28 mouse cellular contexts compared by ENCODE assay signal in genomic region chr9:7015600-7015999, GRCm38 (mm10).
"Had no signal": no experiment of that assay in that cellular context is flagged by ENCODE, and none has a peak within 500 bp of the region (broad histone marks: within the 10 kb centered on the region; RNA-seq: fewer than 3 reads in every experiment).

No protein-coding gene starts in this region.

- H3K9ac ChIP-seq: embryonic facial prominence, embryonic 12.5 days; embryonic facial prominence, embryonic 13.5 days; embryonic facial prominence, embryonic 15.5 days; forebrain, embryonic 12.5 days; forebrain, embryonic 13.5 days; forebrain, embryonic 15.5 days; forebrain, postnatal 0 days had no signal

- H3K27ac ChIP-seq: embryonic facial prominence, embryonic 10.5 days; embryonic facial prominence, embryonic 12.5 days; embryonic facial prominence, embryonic 13.5 days; embryonic facial prominence, embryonic 15.5 days; forebrain, embryonic 10.5 days; forebrain, embryonic 12.5 days; forebrain, embryonic 13.5 days; forebrain, embryonic 15.5 days; gastrocnemius, adult 2 months; heart, adult 2 months had no signal

- H3K9me3 ChIP-seq: embryonic facial prominence, embryonic 10.5 days; embryonic facial prominence, embryonic 12.5 days; embryonic facial prominence, embryonic 13.5 days; embryonic facial prominence, embryonic 15.5 days; forebrain, embryonic 10.5 days; forebrain, embryonic 12.5 days; forebrain, embryonic 13.5 days; forebrain, embryonic 15.5 days had no signal

- H3K4me2 ChIP-seq: embryonic facial prominence, embryonic 12.5 days; embryonic facial prominence, embryonic 13.5 days; embryonic facial prominence, embryonic 15.5 days; forebrain, embryonic 12.5 days; forebrain, embryonic 13.5 days; forebrain, embryonic 15.5 days had no signal

- DNase-seq: cerebellum, adult 2 months; cerebellum, adult 8-10 months; cerebellum, adult 9-10 months; cerebellum, adult 9-11 months; cerebellum, postnatal 10 days; cerebellum, postnatal 14 days; cerebellum, postnatal 25 days; cerebellum, postnatal 36 days; embryo, embryonic 11 days; forebrain, postnatal 0 days; gastrocnemius, adult 2 months; gastrocnemius, postnatal 10 days; gastrocnemius, postnatal 14 days; gastrocnemius, postnatal 25 days; gastrocnemius, postnatal 36 days; heart, adult 18-20 months; heart, adult 2 months had no signal

- H3K36me3 ChIP-seq: embryonic facial prominence, embryonic 12.5 days; embryonic facial prominence, embryonic 15.5 days had no signal

- ATAC-seq: forebrain, embryonic 13.5 days; forebrain, embryonic 14.5 days; forebrain, embryonic 15.5 days; forebrain, embryonic 16.5 days; forebrain, postnatal 0 days had no signal

- H3K4me1 ChIP-seq: embryonic facial prominence, embryonic 10.5 days; embryonic facial prominence, embryonic 12.5 days; embryonic facial prominence, embryonic 13.5 days; embryonic facial prominence, embryonic 15.5 days; forebrain, embryonic 10.5 days; forebrain, embryonic 12.5 days; forebrain, embryonic 13.5 days; forebrain, embryonic 15.5 days had no signal

- H3K27me3 ChIP-seq: embryonic facial prominence, embryonic 12.5 days; embryonic facial prominence, embryonic 13.5 days; embryonic facial prominence, embryonic 15.5 days; forebrain, embryonic 12.5 days; forebrain, embryonic 13.5 days; forebrain, embryonic 15.5 days had no signal

- H3K4me3 ChIP-seq: embryonic facial prominence, embryonic 10.5 days; embryonic facial prominence, embryonic 12.5 days; embryonic facial prominence, embryonic 13.5 days; embryonic facial prominence, embryonic 15.5 days; erythroblast, embryonic 14.5 days; forebrain, embryonic 10.5 days; forebrain, embryonic 12.5 days; forebrain, embryonic 13.5 days; forebrain, embryonic 15.5 days; gastrocnemius, adult 2 months; heart, adult 2 months had no signal
